Mouse (Mus musculus) hindbrain, postnatal 0 days (tissue): ENCODE measurements around the gene Prpf38b. TPM values are rescaled to one million over a fixed set of nuclear protein-coding genes. Genes with fewer than 3 reads are reported as not detected.

Experiments used
- ATAC-seq: fragments of 200-750 bp; cut with Nextera tagmentation; 2 replicates; pipeline ENCODE4 v1.8.0; 2017; ENCODE audit warnings: mild to moderate bottlenecking, moderate TSS enrichment, moderate library complexity
- DNase-seq: peaks from one replicate; pipeline ENCODE4 v3.0.0-alpha.2; 2015; ENCODE audit warnings: low spot score
- H3K27ac ChIP-seq: fragments of 300-500 bp; sonication (generic); 2 replicates; pipeline ENCODE4 v1.5.1; 2014; ENCODE audit warnings: mild to moderate bottlenecking
- H3K27me3 ChIP-seq: fragments of 300-500 bp; sonication (generic); 2 replicates; pipeline ENCODE4 v1.6.1; 2014; ENCODE audit warnings: low read length, mixed read lengths; ENCODE audit not compliant: insufficient read depth
- H3K36me3 ChIP-seq: fragments of 300-500 bp; sonication (generic); 2 replicates; pipeline ENCODE4 v1.6.1; 2014; ENCODE audit warnings: low read length, mixed read lengths; ENCODE audit not compliant: insufficient read depth
- H3K4me1 ChIP-seq: fragments of 300-500 bp; sonication (generic); 2 replicates; pipeline ENCODE4 v1.6.1; 2014; ENCODE audit warnings: antibody characterized with exemption, low read length, mixed read lengths; ENCODE audit not compliant: insufficient read depth
- H3K4me2 ChIP-seq: fragments of 300-500 bp; sonication (generic); 2 replicates; pipeline ENCODE4 v1.6.1; 2014; ENCODE audit warnings: low read depth, mild to moderate bottlenecking, low read length, moderate library complexity, mixed read lengths
- H3K4me3 ChIP-seq: fragments of 300-500 bp; sonication (generic); 2 replicates; pipeline ENCODE4 v1.5.1; 2014; ENCODE audit warnings: low read length
- H3K9ac ChIP-seq: fragments of 300-500 bp; sonication (generic); replicated peaks from 2 replicates; pipeline ENCODE4 v1.6.1; 2014; ENCODE audit warnings: mild to moderate bottlenecking, low read length, moderate library complexity, mixed read lengths
- H3K9me3 ChIP-seq: fragments of 300-500 bp; sonication (generic); 2 replicates; pipeline ENCODE4 v1.6.1; 2016; ENCODE audit warnings: low read length, mixed read lengths
- CTCF ChIP-seq: IDR thresholded peaks from 2 replicates; pipeline ENCODE4 v1.5.1; 2016; ENCODE audit warnings: antibody characterized with exemption, control low read depth, low read depth
- WGBS: fragments of 180-500 bp; shearing (Covaris S2); extraction: QIAGEN DNeasy Blood & Tissue Kit; methylation state at CpG from one replicate; pipeline ENCODE4 v1.1.7; 2014; 5-methylcytosine and 5-hydroxymethylcytosine counted together
- polyA plus RNA-seq: library from polyadenylated mRNA; unstranded; fragments of >200 nt; fragmentation: Nextera tagmentation; extraction: Ambion mirVana; gene quantifications from 2 replicates; pipeline ENCODE4 v1.2.1, GENCODE M21; 2015
- total RNA-seq: library from RNA; depleted of rRNA; stranded (reverse); fragments of >200 nt; gene quantifications from 2 replicates; pipeline ENCODE4 v1.2.3, GENCODE M21; 2014

The Prpf38b gene
- total and polyA plus RNA-seq, 2 experiments from 2014 or later: 26.7 to 39.4 TPM

DNA sequence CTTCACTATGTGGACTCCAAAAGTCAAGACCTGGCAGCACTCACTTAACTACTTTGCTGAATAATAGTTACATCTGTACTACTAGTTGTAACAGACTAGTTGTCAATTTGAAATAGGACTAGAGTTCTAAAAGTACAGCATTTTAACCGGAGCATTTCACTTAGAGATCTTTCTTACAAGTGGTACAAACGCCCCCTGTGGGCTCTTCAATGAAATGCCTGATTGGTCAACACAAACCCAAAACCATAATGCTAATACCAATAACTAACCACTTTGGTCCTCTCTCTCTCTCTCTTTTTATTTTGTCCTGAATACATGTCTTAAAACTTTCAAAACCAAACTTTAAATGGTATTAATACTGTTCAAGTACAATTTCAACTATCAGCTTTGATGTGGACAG is 9.5 kb downstream of the Prpf38b start:
- no peak overlapping the region for H3K4me3 ChIP-seq
- H3K4me1 ChIP-seq: no peaks in the 10 kb centered on the region
- DNase-seq: peak; percentile 31
- no peaks in the 10 kb centered on the region for H3K9me3 ChIP-seq
- 42% methylated on average over 2 of the region's 2 CpGs for WGBS
- no peak for ATAC-seq
- no peak overlapping the region for H3K4me2 ChIP-seq
- TF ChIP-seq CTCF: no peak
- H3K9ac ChIP-seq: no peak overlapping the region
- H3K27ac ChIP-seq: no peak overlapping the region
- H3K36me3 ChIP-seq: peaks cover 21% of the 10 kb centered on the region
- no peaks in the 10 kb centered on the region for H3K27me3 ChIP-seq

- no peak overlapping the region for H3K9ac ChIP-seq
- H3K4me2 ChIP-seq: no peak overlapping the region
- 78% methylated on average over 5 of the region's 5 CpGs for WGBS
- TF ChIP-seq CTCF: no peak
- H3K36me3 ChIP-seq: peaks cover 19% of the 10 kb centered on the region
- H3K27me3 ChIP-seq: no peaks in the 10 kb centered on the region
- H3K27ac ChIP-seq: no peak overlapping the region
- H3K9me3 ChIP-seq: no peaks in the 10 kb centered on the region
- no peaks in the 10 kb centered on the region for H3K4me1 ChIP-seq
- DNase-seq (no peak), ATAC-seq (no peak)
- H3K4me3 ChIP-seq: no peak overlapping the region
Measured at GRCm38 (mm10) chr3:108900681-108901080, 10.8 kb downstream of the Prpf38b start.

GRCm38 (mm10) chr3:108900147-108900546 is 11.4 kb downstream of the Prpf38b start:
- Histone ChIP-seq H3K27ac (no peak overlapping the region), H3K36me3 (peaks cover 18% of the 10 kb centered on the region), H3K4me1 (no peaks in the 10 kb centered on the region), H3K27me3 (no peaks in the 10 kb centered on the region), H3K9me3 (no peaks in the 10 kb centered on the region), H3K4me2 (no peak overlapping the region), H3K9ac (no peak overlapping the region), H3K4me3 (no peak overlapping the region)
- WGBS: 92% methylated on average over 3 of the region's 3 CpGs
- no peak for DNase-seq
- no peak for ATAC-seq
- no peak for TF ChIP-seq CTCF

GRCm38 (mm10) chr3:108898640-108899039 is 12.9 kb downstream of the Prpf38b start:
- no peak overlapping the region for H3K27ac ChIP-seq
- peaks cover 3% of the 10 kb centered on the region; the same call in 1 of the 2 replicates for H3K36me3 ChIP-seq
- H3K4me3 ChIP-seq: no peak overlapping the region
- H3K9ac ChIP-seq: no peak overlapping the region
- H3K27me3 ChIP-seq: no peaks in the 10 kb centered on the region
- WGBS: 93% methylated on average over 4 of the region's 4 CpGs
- no peak for TF ChIP-seq CTCF
- no peaks in the 10 kb centered on the region for H3K9me3 ChIP-seq
- ATAC-seq: peak; percentile 52; the same call in 1 of the 2 replicates
- no peaks in the 10 kb centered on the region for H3K4me1 ChIP-seq
- H3K4me2 ChIP-seq: no peak overlapping the region
- no peak for DNase-seq

GRCm38 (mm10) chr3:108892914-108893313 is 18.6 kb downstream of the Prpf38b start:
- ATAC-seq (no peak), DNase-seq (no peak)
- Histone ChIP-seq H3K27ac (no peak overlapping the region), H3K9ac (no peak overlapping the region), H3K4me1 (no peaks in the 10 kb centered on the region), H3K4me3 (no peak overlapping the region), H3K9me3 (no peaks in the 10 kb centered on the region), H3K4me2 (no peak overlapping the region), H3K36me3 (no peaks in the 10 kb centered on the region), H3K27me3 (no peaks in the 10 kb centered on the region)
- WGBS: 77% methylated on average over 4 of the region's 4 CpGs
- no peak for TF ChIP-seq CTCF

DNA sequence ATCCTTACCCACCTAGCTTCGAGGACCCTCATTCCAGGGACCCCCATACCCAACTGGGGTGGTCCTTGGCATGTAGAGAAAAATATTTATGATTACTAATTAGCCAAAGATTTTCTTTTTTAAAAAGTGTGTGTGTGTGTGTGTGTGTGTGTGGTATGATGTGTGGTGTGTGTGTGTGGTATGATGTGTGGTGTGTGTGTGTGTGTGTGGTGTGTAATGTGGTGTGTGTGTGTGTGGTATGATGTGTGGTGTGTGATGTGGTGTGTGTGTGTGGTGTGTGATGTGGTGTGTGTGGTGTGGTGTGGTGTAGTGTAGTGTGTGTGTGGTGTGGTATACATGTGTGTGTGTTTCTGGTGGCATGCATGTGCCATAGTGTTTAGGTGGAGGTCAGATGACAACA is 19.4 kb downstream of the Prpf38b start:
- WGBS: 69% methylated on average over 1 of the region's 1 CpGs
- no peak for TF ChIP-seq CTCF
- H3K4me1 ChIP-seq: no peaks in the 10 kb centered on the region
- H3K9ac ChIP-seq: no peak overlapping the region
- H3K27ac ChIP-seq: no peak overlapping the region
- H3K4me3 ChIP-seq: no peak overlapping the region
- H3K9me3 ChIP-seq: no peaks in the 10 kb centered on the region
- H3K4me2 ChIP-seq: no peak overlapping the region
- DNase-seq (no peak), ATAC-seq (0 out of 2 replicates have a peak, but pooled peaks have one; percentile 32)
- H3K27me3 ChIP-seq: no peaks in the 10 kb centered on the region
- no peaks in the 10 kb centered on the region for H3K36me3 ChIP-seq

GRCm38 (mm10) chr3:108889908-108890307 is 21.6 kb downstream of the Prpf38b start, which contains the start of gene Fndc7:
Fndc7 (minus strand) TSS chr3:108890008.
- no peak for TF ChIP-seq CTCF

More at GRCm38 (mm10) chr3:108889908-108890307, 21.6 kb downstream of the Prpf38b start, which contains the start of gene Fndc7:
- Histone ChIP-seq H3K4me1 (no peaks in the 10 kb centered on the region), H3K36me3 (no peaks in the 10 kb centered on the region), H3K4me2 (no peak within 1 kb of the TSS), H3K27me3 (no peaks in the 10 kb centered on the region), H3K27ac (no peak within 1 kb of the TSS), H3K9me3 (no peaks in the 10 kb centered on the region), H3K9ac (no peak within 1 kb of the TSS), H3K4me3 (no peak within 1 kb of the TSS)
- WGBS: 85% methylated on average over 1 of the region's 1 CpGs
- no peak for ATAC-seq
- DNase-seq: no peak
